Mouse (Mus musculus) urinary bladder, postnatal 10 days (tissue): Measurements from ENCODE around the gene Ipo13.
A peak's percentile ranks its signal among the peaks of the same experiment; 100 is the strongest.

ENCODE experiments used
- DNase-seq: peaks from one replicate; pipeline ENCODE4 v3.0.0; 2022; ENCODE audit warnings: low spot score

Ipo13 gene

DNA sequence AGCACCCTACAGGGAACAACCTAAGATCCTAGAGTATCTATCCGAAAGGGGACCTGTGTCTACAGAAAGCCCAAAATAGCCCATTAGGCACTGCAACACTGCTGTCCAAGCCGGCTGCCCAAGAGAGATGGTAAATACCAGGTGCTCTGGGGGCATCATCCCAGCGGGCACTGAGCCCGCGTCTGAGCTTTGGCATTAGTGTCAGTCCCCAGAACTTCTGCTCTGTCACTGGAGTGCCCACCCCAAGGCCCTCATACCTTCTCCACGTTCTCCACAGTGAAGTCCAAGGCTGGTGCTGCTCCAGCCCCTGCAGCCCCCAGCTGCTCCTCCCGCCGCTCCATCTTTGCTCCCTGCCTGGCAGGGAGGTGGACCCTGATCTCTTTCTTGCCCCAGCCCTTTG is 768 bp downstream of the Ipo13 start:
- DNase-seq = no peak

DNA sequence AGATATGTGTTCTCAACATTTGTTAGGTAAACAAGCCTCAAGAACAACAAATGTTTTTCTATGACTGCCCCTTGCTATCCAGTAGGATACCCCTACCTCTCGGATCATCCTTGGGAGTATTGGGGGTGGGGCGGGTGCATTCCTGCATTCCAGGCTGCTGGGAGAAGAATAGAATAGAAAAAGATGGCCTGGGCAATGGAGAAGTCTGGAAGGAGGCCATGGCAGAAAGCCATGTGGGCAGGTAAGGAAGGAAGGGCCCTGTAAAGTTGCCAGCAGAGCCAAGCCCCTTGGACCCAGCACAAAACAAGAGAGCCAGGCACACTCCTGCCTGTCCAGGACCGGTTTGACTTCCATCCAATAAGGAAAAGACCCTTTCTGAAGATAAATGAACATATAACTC is 1.4 kb downstream of the Ipo13 start:
- no peak for DNase-seq

DNA sequence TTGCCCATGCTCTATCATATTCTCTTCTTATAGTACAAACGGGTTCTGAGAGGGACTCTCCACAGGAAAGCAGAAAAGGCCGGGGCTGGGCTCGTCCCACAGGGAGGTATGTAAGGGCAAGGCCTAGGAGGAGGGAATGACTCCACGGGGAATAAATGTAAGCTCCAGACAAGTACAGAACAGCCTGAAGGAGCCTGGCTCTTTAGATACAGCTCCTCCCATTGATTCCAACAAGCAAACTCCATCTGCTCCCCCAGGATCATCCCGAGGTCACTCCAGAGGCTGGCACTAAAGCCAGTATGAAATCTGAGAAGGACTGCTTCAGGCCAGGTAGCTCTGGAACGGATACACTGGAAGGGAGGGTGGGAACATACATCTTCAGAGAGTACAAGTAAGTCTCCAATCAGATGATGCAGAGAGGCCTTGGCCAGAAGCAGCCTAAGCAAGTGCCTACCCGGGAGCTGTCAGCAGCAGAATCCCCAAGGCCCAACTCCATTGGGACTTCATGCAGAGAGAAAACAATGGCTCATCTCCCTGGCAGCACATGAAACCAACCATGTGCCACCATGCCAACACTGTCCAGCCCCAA is 2.0 kb downstream of the Ipo13 start:
- DNase-seq = no peak

DNA sequence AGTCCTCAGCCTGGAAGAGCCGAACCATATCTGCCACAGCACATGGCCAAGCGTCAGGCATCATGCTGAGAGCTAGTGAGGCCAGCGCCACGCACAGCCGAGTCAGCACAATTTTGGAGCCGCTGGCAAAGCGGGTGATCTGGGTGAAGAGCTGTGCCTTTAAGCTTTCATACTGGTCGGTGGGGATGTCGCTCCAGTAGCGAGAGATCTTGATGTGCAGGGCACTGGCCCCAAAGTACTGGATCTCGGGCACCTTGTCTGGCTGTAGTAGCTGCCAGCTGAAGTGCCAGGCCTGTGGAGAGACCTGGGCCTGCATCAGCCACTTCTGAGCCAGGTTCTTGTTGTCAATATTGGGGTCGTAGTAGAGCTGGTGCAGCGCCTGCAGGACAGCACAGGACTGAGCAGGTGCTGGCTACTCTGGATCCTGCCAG is 2.7 kb downstream of the Ipo13 start:
- DNase-seq = no peak

DNA sequence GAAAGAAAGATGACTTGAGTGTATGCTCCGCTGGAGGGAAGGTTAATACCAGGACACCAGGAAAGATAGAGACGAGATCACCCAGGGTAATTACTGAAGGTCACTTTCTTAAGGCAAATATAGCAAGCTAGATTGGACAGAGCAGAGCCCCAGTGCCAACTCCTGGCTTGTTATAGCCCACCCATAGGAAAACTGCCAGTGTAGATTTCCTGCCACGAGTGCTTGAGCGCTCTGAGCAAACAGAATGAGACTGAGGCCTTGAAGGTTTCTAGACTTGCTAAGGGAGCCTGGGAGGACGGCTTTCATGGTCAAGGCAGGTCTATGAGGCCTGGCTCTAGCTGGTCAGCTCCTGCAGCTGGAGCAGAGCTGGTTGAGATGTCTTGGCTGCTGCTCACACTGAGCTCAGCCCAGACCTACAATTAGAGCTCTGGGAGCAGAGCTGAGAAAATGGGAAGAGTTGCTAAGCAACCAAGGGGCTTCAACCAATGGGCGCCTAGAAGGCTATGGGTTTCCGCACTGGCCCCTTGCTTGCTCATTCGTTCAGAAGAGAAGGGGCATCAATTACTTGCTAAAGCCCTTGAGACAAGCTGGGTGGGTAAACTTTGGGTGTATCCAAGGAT is 5.9 kb downstream of the Ipo13 start:
- no peak for DNase-seq

DNA sequence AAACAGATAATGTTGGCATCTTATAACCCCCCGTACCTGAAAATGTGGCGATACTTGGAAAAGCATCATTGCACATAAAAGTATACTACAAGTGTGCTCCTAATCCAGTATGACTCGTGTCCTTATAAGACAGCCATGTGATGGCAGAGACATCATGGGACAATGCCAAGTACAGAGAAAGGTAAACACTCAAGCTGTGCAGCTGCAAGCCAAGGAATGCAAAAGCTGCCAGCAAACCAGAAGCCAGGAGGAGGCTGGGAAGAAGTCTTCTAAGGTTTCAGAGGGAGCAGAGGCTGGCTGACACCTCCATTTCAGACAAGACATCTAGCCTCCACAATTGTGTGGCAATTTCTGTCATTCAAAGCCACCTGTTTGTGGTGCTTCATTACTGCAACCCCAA is 8.6 kb downstream of the Ipo13 start:
- no peak for DNase-seq

DNA sequence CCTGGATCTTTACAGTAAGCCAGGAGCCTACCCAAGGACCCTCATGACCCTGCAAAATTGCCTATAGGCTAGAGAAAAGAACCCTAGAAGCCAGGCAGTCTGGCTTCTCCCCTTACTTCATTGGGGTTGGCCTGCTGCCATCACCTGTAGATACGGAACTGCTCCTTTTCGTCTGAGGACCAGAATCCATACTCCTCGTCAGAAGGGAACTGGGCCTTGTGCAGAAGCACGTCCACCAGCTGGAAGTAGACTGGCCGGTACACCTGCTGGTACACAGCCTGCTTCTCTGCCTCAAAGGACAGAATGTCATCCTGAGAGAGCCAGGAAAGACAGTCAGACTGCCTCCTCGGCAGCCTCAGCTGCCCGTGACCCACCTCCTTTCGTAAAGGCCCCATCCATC is 10.0 kb downstream of the Ipo13 start:
- no peak for DNase-seq

DNA sequence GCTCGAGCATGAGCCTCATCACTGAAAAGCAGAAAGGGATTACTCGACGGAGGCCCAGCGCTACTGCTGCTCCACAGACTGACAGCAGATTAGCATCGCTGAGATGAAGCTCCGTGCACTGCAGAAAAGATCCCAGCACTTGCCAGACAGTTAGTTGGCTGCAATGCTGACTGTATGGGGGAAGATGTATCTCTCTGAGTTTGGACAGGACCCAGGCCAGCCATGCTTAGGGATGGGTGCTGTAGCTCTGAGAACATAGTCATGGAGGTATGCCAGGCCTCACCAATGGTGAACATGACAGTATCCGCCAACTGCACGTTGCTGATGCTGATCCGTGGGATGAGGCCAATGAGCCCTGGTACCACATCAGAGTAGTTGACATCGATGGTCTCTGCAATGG is 10.7 kb downstream of the Ipo13 start:
- no peak for DNase-seq

DNA sequence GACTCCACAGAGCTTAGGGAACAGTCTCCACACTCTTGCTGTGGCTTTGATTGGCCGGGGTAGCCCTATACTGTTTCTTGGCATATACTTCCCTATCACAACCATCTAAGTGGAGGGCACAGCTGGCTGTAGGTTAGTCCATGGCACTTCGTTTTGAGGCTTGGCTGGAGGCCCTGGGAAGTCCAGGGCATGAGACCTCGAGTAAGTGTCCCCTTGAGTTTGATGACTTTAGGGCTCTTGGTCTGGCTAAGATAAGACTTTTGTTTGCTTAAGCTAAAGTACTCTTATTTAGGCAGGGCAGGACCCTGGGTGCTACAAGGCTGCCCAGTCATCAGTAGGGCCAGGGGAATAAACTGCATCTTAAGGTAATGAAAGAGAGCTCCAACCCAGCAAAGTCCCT is 16.7 kb downstream of the Ipo13 start:
- no peak for DNase-seq

DNA sequence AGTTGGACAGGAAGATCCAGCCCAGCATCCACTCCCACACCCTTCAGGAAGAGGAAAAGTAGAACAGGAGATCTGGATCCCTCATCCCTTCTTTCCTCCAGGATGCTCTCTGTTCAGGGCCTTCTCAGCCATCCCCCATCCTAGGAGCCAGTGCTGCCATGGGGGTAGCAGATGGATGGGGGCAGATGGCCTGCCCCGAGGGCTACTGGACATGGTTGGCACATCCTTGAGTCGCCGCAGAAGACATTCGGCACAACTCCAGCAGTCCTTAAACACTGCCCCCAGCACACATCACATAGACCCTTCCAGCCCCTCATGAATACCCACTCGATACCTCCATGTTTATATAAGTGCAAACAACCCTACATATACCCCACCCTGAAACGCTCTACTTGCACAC is 18.8 kb downstream of the Ipo13 start:
- DNase-seq = no peak

DNA sequence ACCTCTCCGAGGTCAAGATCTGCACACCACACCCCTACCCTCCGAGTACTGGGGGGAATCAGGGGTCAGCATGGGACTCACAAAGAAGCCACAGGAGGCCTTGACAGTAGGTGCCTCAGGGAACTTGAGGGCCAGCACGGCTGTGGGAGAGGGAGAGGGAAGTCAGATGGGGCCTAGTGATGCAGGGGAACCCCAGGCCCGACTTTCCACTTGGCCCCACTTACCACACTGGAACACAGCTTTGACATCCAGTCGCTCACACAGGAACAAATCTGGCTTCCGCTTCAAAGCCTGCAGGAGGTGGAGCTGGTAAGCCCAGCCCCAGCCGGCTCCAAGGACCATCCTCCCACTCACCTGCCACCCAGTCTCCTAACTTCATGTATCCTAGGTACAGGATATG is 19.5 kb downstream of the Ipo13 start:
- no peak for DNase-seq

DNA sequence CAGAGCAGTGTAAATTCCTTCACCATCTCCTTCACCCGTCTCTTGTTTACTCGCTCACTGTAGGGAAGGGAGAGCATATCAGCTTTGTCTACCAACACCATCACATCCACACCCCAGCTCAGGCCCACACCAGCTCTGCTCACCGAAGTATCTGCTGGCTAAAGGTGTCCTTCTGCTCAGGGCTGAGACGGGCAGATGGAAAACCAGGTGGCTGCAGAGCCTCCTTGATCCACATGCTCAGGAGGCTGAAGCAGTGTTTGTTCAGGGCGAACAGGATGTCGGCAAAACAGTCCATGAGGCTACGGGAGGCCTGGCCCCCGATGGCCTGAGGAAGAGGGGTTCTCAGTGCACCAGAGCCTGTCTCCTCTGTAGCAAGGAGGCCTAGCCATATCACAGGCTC is 20.2 kb downstream of the Ipo13 start:
- no peak for DNase-seq

DNA sequence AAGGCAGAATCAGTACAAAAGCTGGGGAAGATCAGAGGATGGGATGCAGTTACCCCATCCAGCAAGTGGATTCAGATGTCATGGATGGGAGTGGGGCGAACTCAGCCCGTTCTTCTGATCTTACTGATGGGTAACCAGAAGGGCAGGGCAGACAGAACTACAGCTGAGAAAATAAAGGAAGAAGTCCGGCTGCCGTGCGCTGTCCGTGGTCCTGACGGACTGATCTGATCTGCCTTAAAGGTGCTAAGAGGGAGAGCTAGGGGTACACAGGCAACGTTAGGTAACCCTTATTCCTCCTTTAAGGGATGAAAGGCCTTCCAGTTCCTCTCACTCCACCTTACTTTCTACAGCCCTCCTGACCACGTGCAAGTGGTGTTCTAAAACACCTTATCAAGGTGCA is 21.4 kb downstream of the Ipo13 start:
- DNase-seq = no peak

DNA sequence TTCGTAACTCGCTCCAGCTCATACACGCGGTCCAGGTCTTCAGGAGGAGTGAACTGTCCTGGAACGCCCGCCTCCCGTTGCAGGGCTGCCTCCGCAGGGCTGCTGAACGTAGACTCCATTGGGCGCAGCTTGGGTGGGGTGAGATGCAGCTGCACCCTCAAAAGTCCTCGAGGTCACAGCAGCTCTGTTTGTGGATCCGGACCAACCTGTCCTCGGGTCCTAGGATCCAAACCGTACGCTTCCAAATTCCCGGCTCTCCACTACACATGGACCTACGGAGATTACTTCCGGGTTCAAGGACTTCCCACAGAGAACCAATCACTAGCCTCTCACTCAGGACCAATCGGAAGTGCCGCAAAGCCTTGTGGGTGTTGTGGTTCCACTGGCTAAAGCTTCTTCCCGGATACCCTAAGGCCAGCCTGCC is 23.0 kb downstream of the Ipo13 start, which contains the start of gene Dph2:
Gene Dph2, minus strand, starts transcription at position 295 of the 424 bp plus-strand sequence.
- DNase-seq = no peak

DNA sequence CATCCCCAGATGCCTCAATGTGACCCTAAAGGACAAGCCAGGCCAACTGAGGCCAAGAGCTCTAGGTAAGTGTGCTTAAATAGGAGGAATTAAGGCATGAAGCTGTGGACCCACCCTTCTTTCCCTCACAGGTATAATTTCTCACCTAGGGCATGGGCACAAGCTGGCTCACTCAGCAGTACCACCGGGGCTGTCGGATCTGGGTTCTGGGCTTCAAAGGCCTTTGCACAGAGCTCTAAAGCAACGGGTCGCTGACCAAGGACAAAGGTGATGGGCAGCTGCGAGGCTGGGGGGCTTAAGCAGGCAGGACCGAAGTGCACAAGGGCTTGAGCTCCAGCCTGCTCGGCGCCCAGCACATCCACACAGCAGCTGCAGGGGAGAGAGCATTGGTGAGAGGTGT is 24.0 kb downstream of the Ipo13 start:
- DNase-seq = no peak

DNA sequence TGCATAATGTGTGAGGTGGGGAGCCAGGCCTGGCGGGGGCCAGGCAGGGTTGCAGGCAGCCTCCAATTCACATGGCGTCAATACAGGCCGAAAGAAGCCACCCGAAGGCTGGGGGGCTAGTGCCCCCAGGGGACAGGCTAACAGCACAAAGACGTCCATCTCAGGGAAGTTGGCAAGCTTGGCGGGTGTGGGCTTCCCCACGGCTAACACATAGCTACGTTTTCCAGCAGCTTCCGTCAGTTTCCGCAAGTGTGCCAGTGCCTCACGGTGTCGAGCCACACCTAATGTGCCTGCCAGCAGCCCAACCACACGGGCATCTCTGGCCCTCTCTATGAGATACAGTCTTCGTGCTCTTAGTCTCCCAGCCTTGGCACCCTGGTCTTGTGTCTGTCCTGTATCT is 24.8 kb downstream of the Ipo13 start:
- no peak for DNase-seq

DNA sequence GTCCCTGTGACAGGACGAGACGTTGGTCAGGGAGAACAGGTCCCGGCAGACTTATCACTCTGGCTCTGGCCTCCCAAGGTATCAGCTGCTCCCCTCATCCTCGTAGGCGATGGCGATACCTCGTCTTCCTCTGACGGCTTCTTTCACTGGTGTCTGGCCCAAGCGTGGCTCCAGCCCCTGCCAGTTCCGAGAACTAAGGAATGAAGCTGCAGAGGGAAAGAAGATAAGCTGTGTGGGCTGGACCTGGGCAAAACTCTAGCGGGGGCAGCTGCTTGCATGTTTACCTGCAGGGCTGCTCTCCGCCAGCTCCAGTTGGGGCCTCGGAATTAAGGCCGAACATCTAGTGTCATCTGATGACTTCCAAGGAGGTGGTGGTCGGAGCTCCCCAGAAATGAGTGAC is 25.3 kb downstream of the Ipo13 start:
- no peak for DNase-seq

DNA sequence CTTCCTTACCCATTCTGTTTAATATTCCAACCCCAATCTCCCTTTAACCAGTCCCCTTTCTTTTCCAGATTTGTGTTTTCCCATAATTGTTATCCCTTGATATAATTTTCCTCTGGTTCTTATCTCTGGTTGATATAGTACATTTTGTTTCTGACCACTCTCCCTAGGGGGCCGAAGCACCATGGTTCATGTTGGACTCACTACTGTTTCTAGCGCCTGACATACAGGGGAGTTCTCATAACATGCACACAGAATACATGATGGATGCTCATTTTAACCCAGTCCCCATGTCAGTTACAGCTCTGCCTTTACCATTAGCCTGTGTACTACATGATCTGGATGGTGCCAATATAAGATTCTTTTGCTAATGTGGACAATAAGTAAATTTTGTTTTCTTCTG is 26.9 kb downstream of the Ipo13 start:
- DNase-seq = no peak

DNA sequence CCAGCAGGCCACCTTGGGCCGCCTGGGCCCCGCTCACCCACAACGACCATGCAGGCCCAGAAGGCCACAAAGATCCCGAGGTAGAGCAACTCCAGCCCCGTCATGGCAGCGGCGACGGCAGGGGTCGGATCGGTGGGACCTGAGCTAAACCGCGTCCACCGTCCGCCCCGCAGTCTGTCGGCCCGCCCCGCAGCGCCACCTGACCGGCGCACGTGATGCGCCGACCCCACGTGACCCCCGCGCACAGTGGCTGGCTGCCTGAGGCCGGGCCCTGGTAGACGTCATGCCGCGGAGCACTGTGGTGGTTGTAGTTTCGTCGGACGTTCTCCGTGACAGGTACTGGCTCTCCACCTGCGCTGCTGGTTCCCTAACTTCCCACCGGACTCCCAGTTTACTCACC is 27.7 kb downstream of the Ipo13 start, which contains the start of gene Atp6v0b:
Gene Atp6v0b, minus strand, starts transcription at position 201 of the 400 bp plus-strand sequence.
- peak; percentile 82 for DNase-seq

DNA sequence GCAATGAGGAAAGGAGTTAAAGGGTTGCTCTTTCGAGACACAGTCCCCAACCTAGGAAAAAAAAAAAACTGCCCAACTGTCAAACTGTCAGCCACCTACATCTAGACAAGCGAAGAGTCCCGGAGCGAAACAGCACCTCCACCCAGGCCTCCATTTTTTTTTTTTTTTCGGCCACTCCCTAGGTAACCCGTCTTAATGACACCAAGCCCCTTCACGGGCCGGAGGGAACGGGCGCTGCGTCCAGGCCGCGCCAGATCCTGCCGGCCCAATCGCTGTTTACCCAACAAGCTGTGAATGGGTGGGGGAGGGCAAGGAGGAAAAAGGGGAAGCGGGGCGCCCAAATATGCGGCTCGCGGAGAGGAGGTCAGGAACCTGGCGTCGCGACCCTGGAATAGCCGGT is 28.2 kb downstream of the Ipo13 start:
- no peak for DNase-seq

DNA sequence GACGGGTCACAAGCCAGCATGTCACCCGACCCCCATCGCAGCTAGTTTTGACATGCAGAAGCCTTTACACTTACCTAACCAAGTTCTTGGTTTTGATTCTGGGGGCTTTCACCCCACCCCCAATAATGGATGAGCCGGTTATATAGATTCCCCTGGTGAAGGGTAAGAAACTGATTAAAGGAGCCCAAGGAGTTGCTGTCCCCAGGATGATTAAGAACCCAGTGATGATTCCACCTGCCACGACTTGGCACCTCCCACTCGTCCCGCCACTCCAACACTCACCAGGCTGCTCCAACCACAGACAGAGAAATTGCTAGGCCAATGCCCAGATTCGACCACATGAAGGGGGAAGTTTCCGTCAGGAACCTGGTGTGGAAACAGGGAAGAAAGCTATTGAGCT is 28.8 kb downstream of the Ipo13 start:
- no peak for DNase-seq

DNA sequence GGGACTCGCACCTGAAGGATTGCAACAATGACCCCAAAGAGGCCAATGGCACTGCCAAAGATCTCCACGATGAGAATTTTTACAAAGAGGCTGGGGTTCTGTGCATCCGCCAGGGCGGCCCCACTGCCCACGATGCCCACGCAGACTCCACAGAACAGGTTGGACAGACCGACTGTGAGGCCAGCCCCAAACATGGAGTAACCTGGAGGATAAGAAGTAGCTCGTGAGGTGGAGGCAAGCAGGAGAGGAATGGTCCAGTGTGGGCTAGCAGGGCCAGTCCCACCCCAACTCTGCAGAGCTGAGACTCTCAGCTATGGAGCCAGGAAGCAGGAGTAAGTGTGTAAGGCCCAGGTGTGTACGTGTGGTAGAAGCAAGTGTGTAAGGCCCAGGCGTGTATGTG is 29.7 kb downstream of the Ipo13 start:
- DNase-seq = no peak

DNA sequence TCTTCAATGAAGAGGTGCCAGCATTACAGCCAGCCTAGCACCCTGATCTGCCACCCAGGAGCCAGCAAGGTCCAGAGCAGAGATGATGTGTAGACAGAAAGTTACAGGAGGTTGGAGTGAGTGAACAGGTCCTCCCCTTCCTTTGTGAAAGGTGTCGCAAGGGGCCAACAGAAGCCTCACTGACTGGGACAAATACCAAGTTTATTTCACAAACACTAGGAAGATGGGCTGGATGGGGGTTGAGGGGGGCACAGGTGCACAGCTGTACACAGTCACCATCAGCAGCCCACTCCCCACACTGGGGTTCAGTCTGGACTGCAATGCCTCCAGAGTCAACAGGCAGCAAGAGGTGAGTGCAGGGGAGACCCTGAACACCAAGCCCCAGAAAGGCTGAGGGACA is 30.7 kb downstream of the Ipo13 start:
- DNase-seq = no peak
